Mouse (Mus musculus): ENCODE measurements around the gene Nit2. TPM values are rescaled to one million over a fixed set of nuclear protein-coding genes. Genes with fewer than 3 reads are reported as not detected.
A peak's percentile ranks its signal among the peaks of the same experiment; 100 is the strongest.
"Not testable (repeated sequence)": the region's sequence is repeated elsewhere in the genome, so short reads cannot be mapped to it uniquely, and the experiment has no call there.

Gene Nit2
- polyA plus RNA-seq, 1 experiment from 2014 or later = 43.1 TPM

GRCm38 (mm10) chr16:57177254-57177653, 10.1 kb upstream of the Nit2 start:
- no peak overlapping the region for H3K4me2 ChIP-seq (replicated peaks)
- peaks cover 20% of the 10 kb centered on the region for H3K36me3 ChIP-seq
- no peak overlapping the region for H3K4me3 ChIP-seq
- H3K9me3 ChIP-seq (replicated peaks) = no peaks in the 10 kb centered on the region
- H3K27ac ChIP-seq = no peak overlapping the region
- no peak for ATAC-seq (ENCODE audit: low FRiP score)
- no peaks in the 10 kb centered on the region for H3K27me3 ChIP-seq
- WGBS = 64% methylated on average over 2 of the region's 2 CpGs
- no peak overlapping the region for H3K9ac ChIP-seq
- no peaks in the 10 kb centered on the region for H3K4me1 ChIP-seq

- Histone ChIP-seq H3K36me3 (peaks cover 11% of the 10 kb centered on the region), H3K27me3 (no peaks in the 10 kb centered on the region), H3K27ac (no peak overlapping the region), H3K9me3 (replicated peaks) (no peaks in the 10 kb centered on the region), H3K4me1 (no peaks in the 10 kb centered on the region), H3K4me2 (replicated peaks) (no peak overlapping the region), H3K4me3 (no peak overlapping the region), H3K9ac (no peak overlapping the region)
- 89% methylated on average over 7 of the region's 7 CpGs for WGBS
- no peak for ATAC-seq (ENCODE audit: low FRiP score)
These were observed 9.1 kb upstream of the Nit2 start for GRCm38 (mm10) chr16:57176276-57176675.

- H3K9ac ChIP-seq = no peak overlapping the region
- H3K4me1 ChIP-seq = no peaks in the 10 kb centered on the region
- H3K27me3 ChIP-seq = no peaks in the 10 kb centered on the region
- no peak overlapping the region for H3K4me3 ChIP-seq
- no peak overlapping the region for H3K27ac ChIP-seq
- H3K9me3 ChIP-seq (replicated peaks) = no peaks in the 10 kb centered on the region
- peaks cover 15% of the 10 kb centered on the region for H3K36me3 ChIP-seq
- 71% methylated on average over 2 of the region's 2 CpGs for WGBS
- H3K4me2 ChIP-seq (replicated peaks) = no peak overlapping the region
- ATAC-seq (ENCODE audit: low FRiP score) = no peak
These were observed 8.6 kb upstream of the Nit2 start for GRCm38 (mm10) chr16:57175751-57176150.

- H3K27ac ChIP-seq; H3K4me2 ChIP-seq (replicated peaks); H3K9ac ChIP-seq; H3K9me3 ChIP-seq (replicated peaks); H3K4me3 ChIP-seq; H3K4me1 ChIP-seq; ATAC-seq (ENCODE audit: low FRiP score); H3K27me3 ChIP-seq: not testable (repeated sequence)
- peaks cover 15% of the 10 kb centered on the region for H3K36me3 ChIP-seq
These were observed 7.3 kb upstream of the Nit2 start for GRCm38 (mm10) chr16:57174480-57174879.

- Histone ChIP-seq H3K4me1 (peaks cover 7% of the 10 kb centered on the region), H3K27ac (no peak overlapping the region), H3K9ac (no peak overlapping the region), H3K36me3 (peaks cover 15% of the 10 kb centered on the region), H3K27me3 (no peaks in the 10 kb centered on the region), H3K9me3 (replicated peaks) (no peaks in the 10 kb centered on the region), H3K4me3 (no peak overlapping the region), H3K4me2 (replicated peaks) (no peak overlapping the region)
- WGBS = 91% methylated on average over 6 of the region's 6 CpGs
- ATAC-seq (ENCODE audit: low FRiP score) = no peak
These were observed 4.4 kb upstream of the Nit2 start for GRCm38 (mm10) chr16:57171570-57171969.

- ATAC-seq (ENCODE audit: low FRiP score) = no peak
- Histone ChIP-seq H3K27ac (no peak overlapping the region), H3K27me3 (no peaks in the 10 kb centered on the region), H3K4me3 (no peak overlapping the region), H3K9me3 (replicated peaks) (no peaks in the 10 kb centered on the region), H3K36me3 (peaks cover 15% of the 10 kb centered on the region), H3K4me2 (replicated peaks) (no peak overlapping the region), H3K4me1 (peaks cover 10% of the 10 kb centered on the region), H3K9ac (no peak overlapping the region)
- 94% methylated on average over 8 of the region's 8 CpGs for WGBS
These were observed 4.0 kb upstream of the Nit2 start for GRCm38 (mm10) chr16:57171161-57171560.

- no peak for ATAC-seq (ENCODE audit: low FRiP score)
- H3K4me3 ChIP-seq = no peak overlapping the region
- no peaks in the 10 kb centered on the region for H3K27me3 ChIP-seq
- H3K4me2 ChIP-seq (replicated peaks) = no peak overlapping the region
- H3K36me3 ChIP-seq = peaks cover 15% of the 10 kb centered on the region
- H3K27ac ChIP-seq = no peak overlapping the region
- H3K4me1 ChIP-seq = peaks cover 10% of the 10 kb centered on the region
- no peak overlapping the region for H3K9ac ChIP-seq
- H3K9me3 ChIP-seq (replicated peaks) = no peaks in the 10 kb centered on the region
- 57% methylated on average over 4 of the region's 4 CpGs for WGBS
These were observed 1.1 kb upstream of the Nit2 start for GRCm38 (mm10) chr16:57168236-57168635.

GRCm38 (mm10) chr16:57167514-57167912, 372 bp upstream of the Nit2 start:
- H3K4me1 ChIP-seq = peaks cover 10% of the 10 kb centered on the region
- H3K4me3 ChIP-seq = peak overlapping the region; percentile 67
- peak overlapping the region; percentile 61 for H3K4me2 ChIP-seq (replicated peaks)
- no peaks in the 10 kb centered on the region for H3K27me3 ChIP-seq
- WGBS = 34% methylated on average over 5 of the region's 5 CpGs
- no peak; the same call in none of the 2 replicates for ATAC-seq (ENCODE audit: low FRiP score)
- H3K36me3 ChIP-seq = peaks cover 9% of the 10 kb centered on the region
- no peaks in the 10 kb centered on the region for H3K9me3 ChIP-seq (replicated peaks)
- H3K9ac ChIP-seq = peak overlapping the region; percentile 72; the same call in 1 of the 2 replicates
- peak overlapping the region; percentile 89 for H3K27ac ChIP-seq

GRCm38 (mm10) chr16:57166086-57166485, 1.1 kb downstream of the Nit2 start:
- Histone ChIP-seq H3K27me3 (no peaks in the 10 kb centered on the region), H3K27ac (no peak overlapping the region), H3K9ac (no peak overlapping the region), H3K4me1 (peaks cover 10% of the 10 kb centered on the region), H3K4me3 (peak overlapping the region; percentile 67; the same call in 1 of the 2 replicates), H3K4me2 (replicated peaks) (peak overlapping the region; percentile 61), H3K9me3 (replicated peaks) (no peaks in the 10 kb centered on the region), H3K36me3 (peaks cover 3% of the 10 kb centered on the region; the same call in 1 of the 2 replicates)
- 89% methylated on average over 6 of the region's 6 CpGs for WGBS
- ATAC-seq (ENCODE audit: low FRiP score) = no peak

- Histone ChIP-seq H3K36me3 (no peaks in the 10 kb centered on the region), H3K4me3 (no peak overlapping the region), H3K4me2 (replicated peaks) (no peak overlapping the region), H3K4me1 (peaks cover 10% of the 10 kb centered on the region), H3K27me3 (no peaks in the 10 kb centered on the region), H3K9ac (no peak overlapping the region), H3K27ac (no peak overlapping the region), H3K9me3 (replicated peaks) (no peaks in the 10 kb centered on the region)
- 95% methylated on average over 5 of the region's 5 CpGs for WGBS
- no peak for ATAC-seq (ENCODE audit: low FRiP score)
These were observed 2.0 kb downstream of the Nit2 start for GRCm38 (mm10) chr16:57165157-57165556.

GRCm38 (mm10) chr16:57163694-57164093, 3.4 kb downstream of the Nit2 start:
- Histone ChIP-seq H3K27ac (no peak overlapping the region), H3K4me2 (replicated peaks) (no peak overlapping the region), H3K4me1 (peaks cover 10% of the 10 kb centered on the region), H3K9ac (no peak overlapping the region), H3K36me3 (0 out of 2 replicates have a peak, but pooled peaks cover 2% of the 10 kb centered on the region), H3K27me3 (no peaks in the 10 kb centered on the region), H3K4me3 (no peak overlapping the region), H3K9me3 (replicated peaks) (no peaks in the 10 kb centered on the region)
- no peak for ATAC-seq (ENCODE audit: low FRiP score)
- 89% methylated on average over 1 of the region's 1 CpGs for whole genome bisulfite sequencing

GRCm38 (mm10) chr16:57162841-57163240, 4.3 kb downstream of the Nit2 start:
- no peaks in the 10 kb centered on the region for H3K9me3 ChIP-seq (replicated peaks)
- no peak for ATAC-seq (ENCODE audit: low FRiP score)
- peaks cover 8% of the 10 kb centered on the region for H3K4me1 ChIP-seq
- H3K27me3 ChIP-seq = no peaks in the 10 kb centered on the region
- peaks cover 8% of the 10 kb centered on the region for H3K36me3 ChIP-seq
- no peak overlapping the region for H3K4me2 ChIP-seq (replicated peaks)
- no peak overlapping the region for H3K27ac ChIP-seq
- WGBS = 92% methylated on average over 5 of the region's 5 CpGs
- H3K4me3 ChIP-seq = no peak overlapping the region
- H3K9ac ChIP-seq = no peak overlapping the region

GRCm38 (mm10) chr16:57159835-57160234, 7.3 kb downstream of the Nit2 start:
- Histone ChIP-seq H3K4me2 (replicated peaks) (no peak overlapping the region), H3K4me1 (no peaks in the 10 kb centered on the region), H3K27ac (no peak overlapping the region), H3K9ac (no peak overlapping the region), H3K4me3 (no peak overlapping the region), H3K36me3 (peaks cover 21% of the 10 kb centered on the region), H3K27me3 (no peaks in the 10 kb centered on the region), H3K9me3 (replicated peaks) (no peaks in the 10 kb centered on the region)
- ATAC-seq (ENCODE audit: low FRiP score) = no peak
- 65% methylated on average over 7 of the region's 7 CpGs for WGBS
